Mouse (Mus musculus) kidney, embryonic 16.5 days (tissue): ENCODE data around the gene Prkd2. TPM values are rescaled to one million over a fixed set of nuclear protein-coding genes. Genes with fewer than 3 reads are reported as not detected.

Experiments used
- ATAC-seq: fragments of 200-750 bp; cut with Nextera tagmentation; 2 replicates; pipeline ENCODE4 v1.8.0; 2017; ENCODE audit warnings: moderate TSS enrichment; ENCODE audit not compliant: low FRiP score, low TSS enrichment
- H3K27ac ChIP-seq: fragments of 300-500 bp; sonication (generic); 2 replicates; pipeline ENCODE4 v1.5.1; 2014; ENCODE audit warnings: low read length
- H3K27me3 ChIP-seq: fragments of 300-500 bp; sonication (generic); 2 replicates; pipeline ENCODE4 v1.6.1; 2014; ENCODE audit warnings: low read length, control low read depth, mixed read lengths; ENCODE audit not compliant: insufficient read depth
- H3K36me3 ChIP-seq: fragments of 300-500 bp; sonication (generic); 2 replicates; pipeline ENCODE4 v1.6.1; 2014; ENCODE audit warnings: low read length, control low read depth, mixed read lengths; ENCODE audit not compliant: insufficient read depth
- H3K4me1 ChIP-seq: fragments of 300-500 bp; sonication (generic); 2 replicates; pipeline ENCODE4 v1.6.1; 2014; ENCODE audit warnings: low read length, control low read depth, mixed read lengths; ENCODE audit not compliant: insufficient read depth
- H3K4me2 ChIP-seq: fragments of 300-500 bp; sonication (generic); replicated peaks from 2 replicates; pipeline ENCODE4 v1.6.1; 2014; ENCODE audit warnings: low read depth, low read length
- H3K4me3 ChIP-seq: fragments of 300-500 bp; sonication (generic); 2 replicates; pipeline ENCODE4 v1.5.1; 2014; ENCODE audit warnings: mild to moderate bottlenecking, low read length
- H3K9ac ChIP-seq: fragments of 300-500 bp; sonication (generic); replicated peaks from 2 replicates; pipeline ENCODE4 v1.6.1; 2014; ENCODE audit warnings: low read length
- H3K9me3 ChIP-seq: fragments of 300-500 bp; sonication (generic); 2 replicates; pipeline ENCODE4 v1.6.1; 2016; ENCODE audit warnings: low read length, control low read depth
- WGBS: fragments of 180-500 bp; shearing (Covaris S2); extraction: QIAGEN DNeasy Blood & Tissue Kit; methylation state at CpG from one replicate; pipeline ENCODE4 v1.1.7; 2014; 5-methylcytosine and 5-hydroxymethylcytosine counted together
- polyA plus RNA-seq: library from polyadenylated mRNA; unstranded; fragments of >200 nt; fragmentation: Nextera tagmentation; extraction: Ambion mirVana; gene quantifications from 2 replicates; pipeline ENCODE4 v1.2.1, GENCODE M21; 2015

Gene Prkd2
- polyA plus RNA-seq = 16.2 and 17.8 TPM in 2 replicates

- Histone ChIP-seq H3K36me3 (peaks cover 29% of the 10 kb centered on the region), H3K9ac (peak within 1 kb of the TSS; percentile 86), H3K4me3 (peak within 1 kb of the TSS; percentile 71), H3K27ac (peak within 1 kb of the TSS; percentile 85), H3K27me3 (no peaks in the 10 kb centered on the region), H3K9me3 (no peaks in the 10 kb centered on the region), H3K4me2 (peak within 1 kb of the TSS; percentile 98), H3K4me1 (peaks cover 37% of the 10 kb centered on the region)
- ATAC-seq = peak; percentile 88
- WGBS = under 1% methylated on average over 31 of the region's 32 CpGs
These were observed at the start of gene Prkd2 for GRCm38 (mm10) chr7:16842645-16843063. Gene Prkd2 (plus strand): TSS chr7:16842902.

- Histone ChIP-seq H3K27me3 (no peaks in the 10 kb centered on the region), H3K9ac (no peak overlapping the region), H3K4me2 (no peak overlapping the region), H3K4me1 (no peaks in the 10 kb centered on the region), H3K9me3 (no peaks in the 10 kb centered on the region), H3K27ac (no peak overlapping the region), H3K36me3 (peaks cover 18% of the 10 kb centered on the region), H3K4me3 (no peak overlapping the region)
- ATAC-seq = no peak
- WGBS = 78% methylated on average over 19 of the region's 19 CpGs
These were observed 49.5 kb upstream of the Prkd2 start for GRCm38 (mm10) chr7:16793010-16793725.

GRCm38 (mm10) chr7:16794886-16795285 lies 47.8 kb upstream of the Prkd2 start:
- Histone ChIP-seq H3K27me3 (no peaks in the 10 kb centered on the region), H3K9ac (no peak overlapping the region), H3K4me2 (no peak overlapping the region), H3K36me3 (peaks cover 18% of the 10 kb centered on the region), H3K4me3 (no peak overlapping the region), H3K9me3 (no peaks in the 10 kb centered on the region), H3K27ac (no peak overlapping the region), H3K4me1 (no peaks in the 10 kb centered on the region)
- 89% methylated on average over 5 of the region's 5 CpGs for WGBS
- ATAC-seq = no peak

- Histone ChIP-seq H3K4me2 (no peak overlapping the region), H3K36me3 (peaks cover 11% of the 10 kb centered on the region; the same call in 1 of the 2 replicates), H3K9ac (no peak overlapping the region), H3K27ac (no peak overlapping the region), H3K9me3 (no peaks in the 10 kb centered on the region), H3K27me3 (no peaks in the 10 kb centered on the region), H3K4me1 (0 out of 2 replicates have a peak, but pooled peaks cover 2% of the 10 kb centered on the region), H3K4me3 (no peak overlapping the region)
- 25% methylated on average over 8 of the region's 8 CpGs for WGBS
- no peak; the same call in none of the 2 replicates for ATAC-seq
These were observed 38.2 kb upstream of the Prkd2 start for GRCm38 (mm10) chr7:16804409-16805028.

- ATAC-seq = no peak
These were observed 34.8 kb upstream of the Prkd2 start for GRCm38 (mm10) chr7:16807936-16808335.

GRCm38 (mm10) chr7:16808647-16809046 lies 34.1 kb upstream of the Prkd2 start:
- no peak for ATAC-seq
- WGBS = 78% methylated on average over 9 of the region's 9 CpGs

More at GRCm38 (mm10) chr7:16807936-16808335, 34.8 kb upstream of the Prkd2 start:
- Histone ChIP-seq H3K36me3 (peaks cover 11% of the 10 kb centered on the region; the same call in 1 of the 2 replicates), H3K27me3 (0 out of 2 replicates have a peak, but pooled peaks cover 3% of the 10 kb centered on the region), H3K4me1 (peaks cover 23% of the 10 kb centered on the region), H3K9me3 (no peaks in the 10 kb centered on the region), H3K9ac (no peak overlapping the region), H3K4me2 (no peak overlapping the region), H3K27ac (no peak overlapping the region), H3K4me3 (no peak overlapping the region)
- 88% methylated on average over 9 of the region's 9 CpGs for WGBS

GRCm38 (mm10) chr7:16809739-16810138 lies 33.0 kb upstream of the Prkd2 start:
- H3K36me3 ChIP-seq = peaks cover 27% of the 10 kb centered on the region
- peak; percentile 12; the same call in 1 of the 2 replicates for ATAC-seq

More at GRCm38 (mm10) chr7:16808647-16809046, 34.1 kb upstream of the Prkd2 start:
- 0 out of 2 replicates have a peak, but pooled peaks cover 3% of the 10 kb centered on the region for H3K27me3 ChIP-seq
- H3K36me3 ChIP-seq = peaks cover 16% of the 10 kb centered on the region
- H3K9me3 ChIP-seq = no peaks in the 10 kb centered on the region
- H3K9ac ChIP-seq = no peak overlapping the region
- H3K4me3 ChIP-seq = no peak overlapping the region
- peaks cover 23% of the 10 kb centered on the region for H3K4me1 ChIP-seq
- no peak overlapping the region for H3K27ac ChIP-seq
- H3K4me2 ChIP-seq = no peak overlapping the region

GRCm38 (mm10) chr7:16810399-16810919 lies 32.2 kb upstream of the Prkd2 start:
- Histone ChIP-seq H3K9ac (peak overlapping the region; percentile 61), H3K27me3 (0 out of 2 replicates have a peak, but pooled peaks cover 3% of the 10 kb centered on the region), H3K36me3 (peaks cover 27% of the 10 kb centered on the region), H3K9me3 (no peaks in the 10 kb centered on the region), H3K27ac (no peak overlapping the region), H3K4me1 (peaks cover 21% of the 10 kb centered on the region), H3K4me3 (peak overlapping the region; percentile 47), H3K4me2 (peak overlapping the region; percentile 83)
- 42% methylated on average over 28 of the region's 28 CpGs for WGBS
- ATAC-seq = peak; percentile 5

More at GRCm38 (mm10) chr7:16809739-16810138, 33.0 kb upstream of the Prkd2 start:
- WGBS = 34% methylated on average over 10 of the region's 10 CpGs
- no peak overlapping the region for H3K27ac ChIP-seq
- H3K4me2 ChIP-seq = no peak overlapping the region
- H3K4me3 ChIP-seq = no peak overlapping the region
- H3K27me3 ChIP-seq = 0 out of 2 replicates have a peak, but pooled peaks cover 3% of the 10 kb centered on the region
- no peaks in the 10 kb centered on the region for H3K9me3 ChIP-seq
- peaks cover 21% of the 10 kb centered on the region for H3K4me1 ChIP-seq
- no peak overlapping the region for H3K9ac ChIP-seq

- H3K27me3 ChIP-seq = 0 out of 2 replicates have a peak, but pooled peaks cover 3% of the 10 kb centered on the region
- H3K4me3 ChIP-seq = peak overlapping the region; percentile 47
- no peak overlapping the region for H3K27ac ChIP-seq
- H3K36me3 ChIP-seq = peaks cover 27% of the 10 kb centered on the region
- H3K4me1 ChIP-seq = peaks cover 21% of the 10 kb centered on the region
- 6% methylated on average over 90 of the region's 90 CpGs for WGBS
- peak overlapping the region; percentile 61 for H3K9ac ChIP-seq
- peak overlapping the region; percentile 83 for H3K4me2 ChIP-seq
- H3K9me3 ChIP-seq = no peaks in the 10 kb centered on the region
- peak; percentile 72 for ATAC-seq
These were observed 31.6 kb upstream of the Prkd2 start for GRCm38 (mm10) chr7:16810920-16811648.
